Mouse (Mus musculus) embryo, embryonic 11.5 days (tissue): ENCODE measurements at regions not wholly inside any gene's neighbourhood (a gene's known extent, or its start where the extent isn't known, plus 50 kb on each side); places are given as distances from the start of the nearest gene placed in this dataset.
"Not testable (repeated sequence)": the region's sequence is repeated elsewhere in the genome, so short reads cannot be mapped to it uniquely, and the experiment has no call there.

ENCODE experiments used
- DNase-seq: peaks from one replicate; pipeline ENCODE4 v3.0.0-alpha.2; 2012; ENCODE audit warnings: low read depth, low spot score

DNA sequence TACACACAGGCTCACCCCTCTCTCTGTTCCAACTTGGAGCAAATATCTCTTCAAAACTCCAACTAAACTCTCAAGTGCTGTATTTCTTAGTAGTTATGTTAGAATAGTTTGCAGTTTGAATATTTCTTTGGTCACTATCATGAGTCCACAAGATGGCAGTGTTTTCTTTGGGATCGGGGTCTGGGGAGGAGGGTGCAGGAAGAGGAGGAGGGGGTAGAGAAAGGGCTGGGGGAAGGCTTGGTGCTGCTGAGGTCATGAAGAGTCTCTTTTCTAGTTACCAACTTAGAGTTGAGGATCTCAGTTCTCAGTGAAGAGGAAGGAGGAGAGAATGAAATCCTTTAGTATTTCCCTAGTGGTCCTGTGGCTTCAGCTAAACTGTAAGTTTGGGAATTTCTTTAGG, 188.1 kb upstream of the Olfr1507 start:
- DNase-seq: not testable (repeated sequence)

DNA sequence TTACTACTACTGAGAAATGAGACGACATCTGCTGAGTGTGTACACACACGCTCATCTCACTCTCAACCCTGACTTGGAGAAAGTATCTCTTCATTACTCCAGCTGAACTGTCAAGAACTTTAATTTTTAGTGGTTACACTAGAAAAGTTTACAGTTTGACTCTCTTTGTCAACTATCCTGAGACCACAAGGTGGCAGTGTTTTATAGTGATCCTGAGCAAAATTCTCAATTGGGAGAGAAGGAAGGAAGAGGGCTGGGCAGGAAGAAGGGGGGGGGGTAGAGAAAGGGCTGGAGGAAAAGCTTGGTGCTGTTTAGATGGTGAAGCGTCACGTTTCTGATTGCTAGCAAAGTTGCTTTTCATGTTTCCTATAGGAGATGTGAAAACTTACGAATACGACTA, 158.8 kb upstream of the Olfr1507 start:
- DNase-seq: peak; percentile 1

DNA sequence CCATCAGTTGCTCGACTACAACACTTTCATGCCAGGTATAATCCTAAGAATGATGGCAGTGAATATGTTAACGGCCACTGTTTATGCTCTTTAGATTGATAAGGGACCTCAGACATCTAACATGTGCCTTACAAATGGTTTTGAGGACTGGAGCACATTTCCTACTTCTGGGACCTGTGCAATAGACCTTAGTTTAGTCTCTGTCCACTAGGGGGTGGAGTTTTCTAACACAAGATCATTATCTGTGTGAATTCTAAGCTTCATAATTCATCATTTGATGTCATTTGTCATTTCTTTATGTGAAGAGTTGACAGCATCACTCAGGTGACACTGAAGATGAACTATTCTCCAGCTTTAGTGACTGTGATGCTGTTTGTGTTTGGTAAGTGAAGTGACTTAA, 142.6 kb upstream of the Olfr1507 start:
- DNase-seq: no peak

DNA sequence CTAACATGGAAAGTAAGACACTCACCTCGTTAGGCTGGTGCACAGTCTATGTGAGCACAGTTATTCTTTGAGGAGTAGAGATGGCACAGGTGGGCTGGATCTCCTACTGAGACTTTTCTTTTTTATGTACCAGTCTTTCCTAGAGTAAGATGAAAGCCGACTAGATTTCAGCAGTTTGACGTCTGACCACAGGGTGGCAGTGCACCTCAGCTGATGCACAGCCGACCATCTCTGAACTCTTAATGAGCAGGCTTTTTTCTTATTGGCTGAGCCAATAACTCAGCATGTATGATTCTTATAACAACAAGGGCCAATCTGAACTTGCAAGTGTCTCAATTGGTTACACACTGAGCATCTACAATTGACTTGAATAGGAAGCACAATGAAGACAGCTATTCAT, 126.6 kb upstream of the Olfr1507 start:
- no peak for DNase-seq

DNA sequence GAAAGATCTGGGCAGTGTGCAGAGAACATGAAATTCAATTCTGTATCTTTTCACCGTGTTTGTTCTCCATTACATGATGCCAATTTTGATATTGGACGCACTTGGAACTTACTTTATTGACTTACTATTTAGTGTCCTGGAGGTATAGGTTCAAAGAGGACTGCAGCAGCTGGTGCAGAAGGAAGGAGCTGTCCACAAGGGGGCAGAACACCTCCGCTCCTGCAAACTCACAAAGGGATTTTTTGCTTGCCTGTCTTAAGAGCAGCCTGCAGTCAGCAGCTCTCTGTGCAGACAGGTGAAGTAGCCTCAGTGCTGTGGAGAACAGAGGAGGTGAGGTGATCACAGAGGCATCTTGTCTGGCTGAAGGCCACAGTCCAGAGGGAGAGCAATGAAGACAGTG, 84.8 kb upstream of the Olfr1507 start:
- DNase-seq: peak; percentile 4

DNA sequence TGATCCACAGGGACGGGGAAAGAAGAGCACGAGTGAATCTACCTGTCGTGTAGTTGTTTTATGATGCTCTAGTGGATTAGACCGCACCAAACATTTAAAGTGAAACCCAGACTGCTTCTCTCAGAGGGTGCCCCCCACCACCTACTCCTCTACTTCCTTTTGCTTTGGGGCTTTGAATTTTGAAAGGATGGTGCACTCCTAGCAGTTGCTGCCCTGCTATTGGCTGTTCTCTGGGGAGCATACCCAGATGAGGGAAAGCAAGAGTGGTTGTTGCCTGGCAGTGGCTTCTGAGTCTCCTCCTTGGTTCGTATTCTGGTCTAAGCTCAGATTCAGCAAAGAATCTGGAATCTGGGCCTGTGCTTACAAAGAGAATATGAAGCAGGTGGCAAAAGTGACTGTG, 71.4 kb upstream of the Olfr1507 start:
- DNase-seq: no peak

DNA sequence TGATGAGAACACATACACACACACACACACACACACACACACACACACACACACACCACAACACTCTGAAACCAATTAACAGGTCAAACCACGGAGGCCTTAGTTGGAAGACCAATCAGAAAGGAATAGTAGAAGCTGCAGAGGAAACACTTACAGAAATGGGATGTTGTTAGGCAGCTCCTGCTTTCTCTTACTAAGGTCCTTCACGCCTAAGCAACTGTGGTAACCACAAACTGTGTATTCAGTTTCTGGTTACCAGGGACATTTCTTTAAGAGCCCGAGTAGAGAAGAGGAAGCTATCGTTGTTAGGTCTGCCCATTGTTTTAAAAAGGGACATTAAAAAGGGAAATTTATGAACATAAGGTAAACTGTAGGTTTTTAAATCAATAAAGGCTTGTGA, 70.1 kb upstream of the Olfr1507 start:
- no peak for DNase-seq

DNA sequence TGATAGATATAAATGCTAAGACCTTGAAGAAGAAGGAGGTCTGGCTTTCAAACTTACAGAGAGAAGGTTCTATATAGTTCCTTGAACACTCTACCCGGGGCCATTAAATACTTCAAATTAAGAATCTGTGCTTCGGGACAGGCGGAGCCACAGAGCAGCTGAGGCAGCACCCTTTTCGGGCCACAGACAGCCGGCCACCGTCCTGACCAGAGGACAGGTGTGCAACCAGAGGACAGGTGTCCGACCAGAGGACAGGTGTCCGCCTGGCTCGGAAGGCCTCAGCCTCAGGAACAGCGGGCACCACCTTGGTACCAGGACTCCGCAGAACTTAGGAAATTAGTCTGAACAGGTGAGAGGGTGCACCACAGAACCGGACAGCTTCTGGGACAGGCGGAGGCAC, 60.8 kb upstream of the Olfr1507 start:
- not testable (repeated sequence) for DNase-seq

DNA sequence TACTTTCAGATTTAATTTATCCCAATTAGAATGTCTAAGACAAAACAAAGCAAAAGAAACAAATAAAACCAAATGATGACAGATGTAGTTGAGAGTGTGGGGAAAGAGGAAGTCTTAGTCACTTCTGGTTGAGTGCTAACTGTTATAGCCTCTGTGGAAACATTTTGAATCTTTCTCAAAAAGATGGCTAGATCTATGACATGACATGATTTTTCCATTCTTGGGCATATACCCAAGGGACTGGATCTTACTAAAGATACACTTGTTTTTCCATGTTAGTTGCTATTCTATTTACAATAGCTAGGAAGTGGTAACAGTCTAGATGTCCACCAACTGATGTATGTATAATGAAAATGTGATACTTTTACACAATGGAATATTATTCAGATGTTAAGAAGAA, 57.9 kb upstream of the Olfr1507 start:
- no peak for DNase-seq

DNA sequence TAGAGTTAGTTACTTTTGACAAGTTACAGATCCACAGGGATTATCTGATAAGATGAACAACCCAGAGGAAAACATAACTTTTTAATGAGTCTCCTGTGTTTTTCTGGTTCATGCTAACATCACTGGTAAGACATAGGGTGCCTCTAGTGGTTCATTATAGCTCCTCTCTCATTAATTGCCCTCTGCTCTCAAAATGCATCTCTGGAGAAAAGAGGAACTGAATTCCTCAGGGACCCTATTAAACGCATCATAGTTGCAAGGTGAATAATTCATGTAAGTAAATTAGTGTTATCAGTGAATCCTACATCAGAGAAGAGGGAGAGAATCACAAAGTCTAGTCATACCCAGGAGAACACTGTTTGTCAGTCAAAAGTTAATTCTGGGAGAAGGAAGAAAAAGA, 52.4 kb upstream of the Olfr1507 start:
- DNase-seq: no peak
